Mouse (Mus musculus): Measurements from ENCODE around the gene Fbxo7. TPM values are rescaled to one million over a fixed set of nuclear protein-coding genes. Genes with fewer than 3 reads are reported as not detected.
"Not testable (repeated sequence)": the region's sequence is repeated elsewhere in the genome, so short reads cannot be mapped to it uniquely, and the experiment has no call there.

The Fbxo7 gene
- polyA plus RNA-seq, 1 experiment from 2014 or later: 24.0 TPM

- no peaks in the 10 kb centered on the region for H3K27me3 ChIP-seq (replicated peaks)
- H3K4me1 ChIP-seq: peaks cover 11% of the 10 kb centered on the region
- ATAC-seq (ENCODE audit: low FRiP score): no peak
- H3K4me3 ChIP-seq (replicated peaks): no peak overlapping the region
- H3K9ac ChIP-seq (replicated peaks): no peak overlapping the region
- no peak overlapping the region for H3K27ac ChIP-seq (replicated peaks)
- WGBS: 92% methylated on average over 7 of the region's 7 CpGs
- no peak overlapping the region for H3K4me2 ChIP-seq
- H3K9me3 ChIP-seq (replicated peaks): no peaks in the 10 kb centered on the region
- no peaks in the 10 kb centered on the region for H3K36me3 ChIP-seq
These were observed 4.0 kb upstream of the Fbxo7 start for GRCm38 (mm10) chr10:86017781-86018180.

- Histone ChIP-seq H3K9ac (replicated peaks) (no peak overlapping the region), H3K27ac (replicated peaks) (no peak overlapping the region), H3K27me3 (replicated peaks) (no peaks in the 10 kb centered on the region), H3K4me2 (no peak overlapping the region), H3K4me1 (peaks cover 14% of the 10 kb centered on the region), H3K36me3 (no peaks in the 10 kb centered on the region), H3K4me3 (replicated peaks) (no peak overlapping the region), H3K9me3 (replicated peaks) (no peaks in the 10 kb centered on the region)
- 41% methylated on average over 5 of the region's 5 CpGs for WGBS
- no peak for ATAC-seq (ENCODE audit: low FRiP score)
These were observed 3.0 kb upstream of the Fbxo7 start for GRCm38 (mm10) chr10:86018813-86019212.

- Histone ChIP-seq H3K9ac (replicated peaks) (no peak overlapping the region), H3K9me3 (replicated peaks) (no peaks in the 10 kb centered on the region), H3K36me3 (no peaks in the 10 kb centered on the region), H3K4me1 (peaks cover 14% of the 10 kb centered on the region), H3K27me3 (replicated peaks) (no peaks in the 10 kb centered on the region), H3K4me3 (replicated peaks) (peak overlapping the region; percentile 95), H3K27ac (replicated peaks) (no peak overlapping the region), H3K4me2 (peak overlapping the region; percentile 86)
- 2% methylated on average over 3 of the region's 3 CpGs for WGBS
- no peak for ATAC-seq (ENCODE audit: low FRiP score)
These were observed 394 bp upstream of the Fbxo7 start for GRCm38 (mm10) chr10:86021408-86021748.

GRCm38 (mm10) chr10:86022474-86022816 lies 673 bp downstream of the Fbxo7 start:
- H3K4me3 ChIP-seq (replicated peaks): peak overlapping the region; percentile 95
- H3K4me2 ChIP-seq: peak overlapping the region; percentile 86
- 7% methylated on average over 6 of the region's 6 CpGs for WGBS
- H3K9me3 ChIP-seq (replicated peaks): no peaks in the 10 kb centered on the region
- H3K27ac ChIP-seq (replicated peaks): peak overlapping the region; percentile 90; the same call in 1 of the 2 replicates
- H3K9ac ChIP-seq (replicated peaks): peak overlapping the region; percentile 91
- H3K36me3 ChIP-seq: no peaks in the 10 kb centered on the region
- H3K4me1 ChIP-seq: peaks cover 14% of the 10 kb centered on the region
- ATAC-seq (ENCODE audit: low FRiP score): 0 out of 2 replicates have a peak, but pooled peaks have one; percentile 1
- H3K27me3 ChIP-seq (replicated peaks): no peaks in the 10 kb centered on the region

GRCm38 (mm10) chr10:86023149-86023548 lies 1.4 kb downstream of the Fbxo7 start:
- Histone ChIP-seq H3K4me3 (replicated peaks) (no peak overlapping the region), H3K9me3 (replicated peaks) (no peaks in the 10 kb centered on the region), H3K4me1 (peaks cover 14% of the 10 kb centered on the region), H3K27ac (replicated peaks) (no peak overlapping the region), H3K9ac (replicated peaks) (no peak overlapping the region), H3K36me3 (no peaks in the 10 kb centered on the region), H3K27me3 (replicated peaks) (no peaks in the 10 kb centered on the region), H3K4me2 (peak overlapping the region; percentile 86)
- no peak for ATAC-seq (ENCODE audit: low FRiP score)

- Histone ChIP-seq H3K27ac (replicated peaks) (no peak overlapping the region), H3K27me3 (replicated peaks) (no peaks in the 10 kb centered on the region), H3K4me2 (no peak overlapping the region), H3K4me3 (replicated peaks) (no peak overlapping the region), H3K9ac (replicated peaks) (no peak overlapping the region), H3K9me3 (replicated peaks) (no peaks in the 10 kb centered on the region), H3K36me3 (peaks cover 6% of the 10 kb centered on the region; the same call in 1 of the 2 replicates), H3K4me1 (peaks cover 14% of the 10 kb centered on the region)
- no peak for ATAC-seq (ENCODE audit: low FRiP score)
- WGBS: 89% methylated on average over 2 of the region's 2 CpGs
These were observed 4.1 kb downstream of the Fbxo7 start for GRCm38 (mm10) chr10:86025906-86026305.

- peaks cover 12% of the 10 kb centered on the region for H3K4me1 ChIP-seq
- WGBS: 95% methylated on average over 3 of the region's 3 CpGs
- H3K9me3 ChIP-seq (replicated peaks): no peaks in the 10 kb centered on the region
- H3K27me3 ChIP-seq (replicated peaks): no peaks in the 10 kb centered on the region
- no peak for ATAC-seq (ENCODE audit: low FRiP score)
- H3K36me3 ChIP-seq: peaks cover 6% of the 10 kb centered on the region; the same call in 1 of the 2 replicates
- no peak overlapping the region for H3K27ac ChIP-seq (replicated peaks)
- no peak overlapping the region for H3K4me2 ChIP-seq
- H3K9ac ChIP-seq (replicated peaks): no peak overlapping the region
- H3K4me3 ChIP-seq (replicated peaks): no peak overlapping the region
These were observed 4.6 kb downstream of the Fbxo7 start for GRCm38 (mm10) chr10:86026354-86026753.

GRCm38 (mm10) chr10:86026807-86027206 lies 5.0 kb downstream of the Fbxo7 start:
- not testable (repeated sequence) for H3K27me3 ChIP-seq (replicated peaks); ATAC-seq (ENCODE audit: low FRiP score); H3K9me3 ChIP-seq (replicated peaks); H3K36me3 ChIP-seq; H3K4me1 ChIP-seq; H3K4me2 ChIP-seq; H3K9ac ChIP-seq (replicated peaks); H3K4me3 ChIP-seq (replicated peaks); H3K27ac ChIP-seq (replicated peaks)
- WGBS: 100% methylated on average over 1 of the region's 1 CpGs

GRCm38 (mm10) chr10:86030743-86031142 lies 9.0 kb downstream of the Fbxo7 start:
- Histone ChIP-seq H3K4me2 (no peak overlapping the region), H3K9me3 (replicated peaks) (no peaks in the 10 kb centered on the region), H3K36me3 (peaks cover 9% of the 10 kb centered on the region; the same call in 1 of the 2 replicates), H3K9ac (replicated peaks) (no peak overlapping the region), H3K4me1 (no peaks in the 10 kb centered on the region), H3K4me3 (replicated peaks) (no peak overlapping the region), H3K27ac (replicated peaks) (no peak overlapping the region), H3K27me3 (replicated peaks) (no peaks in the 10 kb centered on the region)
- ATAC-seq (ENCODE audit: low FRiP score): no peak
- WGBS: 92% methylated on average over 7 of the region's 7 CpGs

GRCm38 (mm10) chr10:86032517-86032916 lies 10.7 kb downstream of the Fbxo7 start:
- Histone ChIP-seq H3K4me2 (no peak overlapping the region), H3K36me3 (peaks cover 9% of the 10 kb centered on the region; the same call in 1 of the 2 replicates), H3K4me3 (replicated peaks) (no peak overlapping the region), H3K27ac (replicated peaks) (no peak overlapping the region), H3K27me3 (replicated peaks) (no peaks in the 10 kb centered on the region), H3K4me1 (no peaks in the 10 kb centered on the region), H3K9me3 (replicated peaks) (no peaks in the 10 kb centered on the region), H3K9ac (replicated peaks) (no peak overlapping the region)
- ATAC-seq (ENCODE audit: low FRiP score): no peak
- 69% methylated on average over 3 of the region's 3 CpGs for WGBS

- WGBS: 67% methylated on average over 2 of the region's 2 CpGs
- Histone ChIP-seq H3K4me2 (no peak overlapping the region), H3K4me1 (no peaks in the 10 kb centered on the region), H3K27me3 (replicated peaks) (no peaks in the 10 kb centered on the region), H3K4me3 (replicated peaks) (no peak overlapping the region), H3K27ac (replicated peaks) (no peak overlapping the region), H3K36me3 (peaks cover 9% of the 10 kb centered on the region; the same call in 1 of the 2 replicates), H3K9ac (replicated peaks) (no peak overlapping the region), H3K9me3 (replicated peaks) (no peaks in the 10 kb centered on the region)
- ATAC-seq (ENCODE audit: low FRiP score): no peak
These were observed 12.4 kb downstream of the Fbxo7 start for GRCm38 (mm10) chr10:86034007-86034728.

GRCm38 (mm10) chr10:86043651-86044050 lies 21.9 kb downstream of the Fbxo7 start:
- no peaks in the 10 kb centered on the region for H3K27me3 ChIP-seq (replicated peaks)
- WGBS: 79% methylated on average over 4 of the region's 4 CpGs
- no peak overlapping the region for H3K4me2 ChIP-seq
- no peak overlapping the region for H3K9ac ChIP-seq (replicated peaks)
- no peak overlapping the region for H3K4me3 ChIP-seq (replicated peaks)
- H3K36me3 ChIP-seq: peaks cover 13% of the 10 kb centered on the region; the same call in 1 of the 2 replicates
- no peak overlapping the region for H3K27ac ChIP-seq (replicated peaks)
- H3K4me1 ChIP-seq: no peaks in the 10 kb centered on the region
- no peaks in the 10 kb centered on the region for H3K9me3 ChIP-seq (replicated peaks)
- ATAC-seq (ENCODE audit: low FRiP score): no peak
